Mouse (Mus musculus) stomach, embryonic 14.5 days (tissue): Measurements from ENCODE around the gene Mecom. TPM values are rescaled to one million over a fixed set of nuclear protein-coding genes. Genes with fewer than 3 reads are reported as not detected.
"Not testable (repeated sequence)": the region's sequence is repeated elsewhere in the genome, so short reads cannot be mapped to it uniquely, and the experiment has no call there.

Experiments used
- ATAC-seq: fragments of 200-750 bp; cut with Nextera tagmentation; 2 replicates; pipeline ENCODE4 v1.8.0; 2017; ENCODE audit warnings: low read depth, moderate TSS enrichment; ENCODE audit not compliant: insufficient number of reproducible peaks, insufficient read depth, low FRiP score
- H3K27ac ChIP-seq: fragments of 300-500 bp; sonication (generic); 2 replicates; pipeline ENCODE4 v1.5.1; 2014; ENCODE audit warnings: mild to moderate bottlenecking, low read length, moderate library complexity, mixed read lengths
- H3K27me3 ChIP-seq: fragments of 300-500 bp; sonication (generic); 2 replicates; pipeline ENCODE4 v1.6.1; 2014; ENCODE audit warnings: low read length, control low read depth, mixed read lengths; ENCODE audit not compliant: control insufficient read depth, insufficient read depth
- H3K36me3 ChIP-seq: fragments of 300-500 bp; sonication (generic); 2 replicates; pipeline ENCODE4 v1.6.1; 2014; ENCODE audit warnings: mild to moderate bottlenecking, control low read depth, low read length, moderate library complexity, mixed read lengths; ENCODE audit not compliant: control insufficient read depth, insufficient read depth
- H3K4me1 ChIP-seq: fragments of 300-500 bp; sonication (generic); 2 replicates; pipeline ENCODE4 v1.6.1; 2014; ENCODE audit warnings: low read length, control low read depth, mixed read lengths; ENCODE audit not compliant: control insufficient read depth, insufficient read depth
- H3K4me2 ChIP-seq: fragments of 300-500 bp; sonication (generic); replicated peaks from 2 replicates; pipeline ENCODE4 v1.6.1; 2014; ENCODE audit warnings: low read depth, low read length, control low read depth
- H3K4me3 ChIP-seq: fragments of 300-500 bp; sonication (generic); 2 replicates; pipeline ENCODE4 v1.5.1; 2014; ENCODE audit warnings: low read depth, low read length, control low read depth
- H3K9ac ChIP-seq: fragments of 300-500 bp; sonication (generic); replicated peaks from 2 replicates; pipeline ENCODE4 v1.6.1; 2014; ENCODE audit warnings: low read depth, mild to moderate bottlenecking, control low read depth, low read length, moderate library complexity, mixed read lengths
- H3K9me3 ChIP-seq: fragments of 300-500 bp; sonication (generic); 2 replicates; pipeline ENCODE4 v1.6.1; 2016; ENCODE audit warnings: low read depth, low read length, control low read depth; ENCODE audit not compliant: control insufficient read depth
- WGBS: fragments of 180-500 bp; shearing (Covaris S2); extraction: QIAGEN DNeasy Blood & Tissue Kit; methylation state at CpG from one replicate; pipeline ENCODE4 v1.1.7; 2014; 5-methylcytosine and 5-hydroxymethylcytosine counted together
- polyA plus RNA-seq: library from polyadenylated mRNA; unstranded; fragments of >200 nt; fragmentation: Nextera tagmentation; extraction: Ambion mirVana; gene quantifications from 2 replicates; pipeline ENCODE4 v1.2.1, GENCODE M21; 2014

Gene Mecom
- polyA plus RNA-seq, 1 experiment from 2014 or later = 101 TPM

DNA sequence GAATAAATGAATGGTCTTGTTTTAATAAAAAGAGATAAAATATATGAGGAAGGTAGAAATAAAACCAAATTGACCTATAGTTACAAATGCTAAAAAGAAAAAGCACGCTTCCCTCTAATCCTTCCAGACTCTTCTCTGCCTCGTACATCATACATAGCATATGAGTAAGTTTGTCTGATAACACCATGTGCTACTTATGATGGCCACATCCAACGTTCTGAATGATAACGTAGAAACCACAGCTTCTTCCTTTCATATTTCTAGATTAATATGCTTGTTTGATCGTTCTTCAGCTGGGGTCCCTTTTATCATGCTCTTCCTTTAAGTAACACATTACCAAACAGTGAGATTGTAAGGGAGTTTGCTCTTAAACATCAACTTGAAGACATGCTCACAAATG, 310.3 kb downstream of the Mecom start:
- Histone ChIP-seq H3K4me1 (no peaks in the 10 kb centered on the region), H3K36me3 (no peaks in the 10 kb centered on the region), H3K4me2 (no peak overlapping the region), H3K4me3 (no peak overlapping the region), H3K9me3 (no peaks in the 10 kb centered on the region), H3K27ac (no peak overlapping the region), H3K27me3 (no peaks in the 10 kb centered on the region), H3K9ac (no peak overlapping the region)
- no peak for ATAC-seq
- 88% methylated on average over 5 of the region's 5 CpGs for WGBS

DNA sequence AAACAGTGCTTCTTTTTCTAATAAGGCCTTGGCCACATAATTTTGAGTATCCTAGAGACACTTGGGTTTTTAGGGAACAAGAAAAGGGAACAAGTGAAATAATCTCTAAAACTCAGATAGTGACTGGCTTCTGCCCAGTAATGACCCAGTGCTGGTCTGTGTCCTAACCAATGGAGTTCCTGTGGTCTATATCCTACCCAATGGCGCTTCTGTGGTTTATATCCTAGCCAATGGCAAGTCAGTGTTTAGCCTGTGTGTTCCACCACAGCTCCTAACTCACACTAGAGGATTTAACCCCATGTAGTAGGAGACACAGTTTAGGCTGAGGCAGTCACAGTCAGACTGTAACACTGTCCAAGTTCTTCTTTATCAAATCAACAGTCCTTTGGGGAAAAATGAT, 313.8 kb downstream of the Mecom start:
- Histone ChIP-seq H3K36me3 (no peaks in the 10 kb centered on the region), H3K27me3 (no peaks in the 10 kb centered on the region), H3K4me2 (no peak overlapping the region), H3K4me3 (no peak overlapping the region), H3K9me3 (no peaks in the 10 kb centered on the region), H3K4me1 (no peaks in the 10 kb centered on the region), H3K27ac (no peak overlapping the region), H3K9ac (no peak overlapping the region)
- WGBS = 77% methylated on average over 1 of the region's 1 CpGs
- ATAC-seq = no peak

DNA sequence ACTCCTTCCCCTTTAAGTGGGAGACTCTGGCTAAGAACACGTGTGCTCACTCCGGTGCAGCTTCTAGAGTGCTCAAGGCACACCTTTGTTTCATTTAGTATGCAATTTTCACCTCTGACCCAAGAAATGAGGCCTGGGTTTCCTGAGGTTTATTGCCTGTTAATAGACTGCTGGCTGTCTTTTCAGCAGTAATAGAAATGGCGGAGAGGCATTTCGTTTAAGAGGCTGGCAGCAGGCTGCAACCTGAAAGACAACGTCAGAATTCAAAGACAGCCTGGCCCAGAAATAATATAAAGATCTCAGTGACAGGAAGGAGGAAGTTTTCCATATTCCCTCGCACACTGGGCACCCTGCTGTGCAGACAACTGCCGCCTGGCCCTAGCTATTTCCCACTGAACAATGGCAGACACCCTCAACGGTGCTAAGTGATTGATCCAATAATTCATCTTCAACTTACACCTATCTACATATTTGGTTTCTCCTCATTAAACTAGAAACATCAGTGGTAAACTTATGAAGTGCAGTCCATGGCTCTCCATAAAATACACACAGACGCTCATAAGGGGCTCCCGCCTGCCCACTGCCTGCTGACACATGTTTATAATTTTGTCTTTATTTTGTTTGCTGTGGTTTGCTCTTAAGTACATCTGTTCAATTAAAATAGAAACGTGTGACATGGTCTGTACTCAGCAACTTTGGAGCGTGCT, 319.7 kb downstream of the Mecom start:
- no peak overlapping the region for H3K9ac ChIP-seq
- no peaks in the 10 kb centered on the region for H3K27me3 ChIP-seq
- H3K9me3 ChIP-seq = no peaks in the 10 kb centered on the region
- ATAC-seq = no peak
- H3K4me3 ChIP-seq = no peak overlapping the region
- no peak overlapping the region for H3K4me2 ChIP-seq
- H3K36me3 ChIP-seq = no peaks in the 10 kb centered on the region
- no peak overlapping the region for H3K27ac ChIP-seq
- peaks cover 6% of the 10 kb centered on the region; the same call in 1 of the 2 replicates for H3K4me1 ChIP-seq
- 52% methylated on average over 12 of the region's 12 CpGs for WGBS

DNA sequence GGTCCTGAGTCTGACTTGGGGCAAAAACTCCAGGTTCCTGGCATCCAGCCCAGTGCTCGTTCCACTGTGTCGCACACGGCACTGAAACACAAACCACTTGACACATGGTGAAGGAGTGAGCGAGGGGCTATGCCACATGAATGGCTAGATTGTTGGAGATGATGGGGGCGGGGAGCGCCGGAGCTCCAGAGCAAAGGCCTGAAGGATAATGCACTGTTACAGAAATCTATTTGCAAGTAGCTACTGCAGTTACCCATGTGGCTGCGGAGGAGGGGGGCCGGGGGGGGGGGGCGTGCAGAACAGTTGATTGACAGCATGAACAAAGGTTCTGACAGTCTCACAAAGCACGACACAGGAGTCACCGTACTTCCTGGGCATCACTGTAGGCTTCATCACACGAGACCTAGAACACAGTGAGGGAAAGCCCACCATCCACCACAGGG, 320.9 kb downstream of the Mecom start:
- H3K27ac ChIP-seq = no peak overlapping the region
- no peak for ATAC-seq
- H3K36me3 ChIP-seq = no peaks in the 10 kb centered on the region
- 52% methylated on average over 13 of the region's 13 CpGs for WGBS
- no peaks in the 10 kb centered on the region for H3K9me3 ChIP-seq
- no peak overlapping the region for H3K9ac ChIP-seq
- H3K27me3 ChIP-seq = no peaks in the 10 kb centered on the region
- peaks cover 6% of the 10 kb centered on the region; the same call in 1 of the 2 replicates for H3K4me1 ChIP-seq
- H3K4me2 ChIP-seq = no peak overlapping the region
- no peak overlapping the region for H3K4me3 ChIP-seq

DNA sequence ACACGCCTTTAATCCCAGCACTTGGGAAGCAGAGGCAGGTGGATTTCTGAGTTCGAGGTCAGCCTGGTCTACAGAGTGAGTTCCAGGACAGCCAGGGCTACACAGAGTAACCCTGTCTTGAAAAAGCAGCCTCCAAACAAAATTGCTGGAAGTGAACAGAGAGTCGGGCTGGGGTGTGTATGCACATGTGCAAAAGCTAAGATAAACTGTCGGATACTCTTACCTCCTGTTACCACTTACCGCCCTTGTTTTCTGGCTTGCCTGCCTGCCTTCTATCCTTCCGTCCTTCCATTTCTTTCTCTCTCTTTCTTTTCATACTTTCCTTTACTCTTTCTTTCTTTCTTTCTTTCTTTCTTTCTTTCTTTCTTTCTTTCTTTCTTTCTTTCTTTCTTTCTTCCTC, 322.6 kb downstream of the Mecom start:
- not testable (repeated sequence) for H3K27ac ChIP-seq, H3K9ac ChIP-seq, ATAC-seq, H3K36me3 ChIP-seq, H3K9me3 ChIP-seq, H3K27me3 ChIP-seq, H3K4me1 ChIP-seq, H3K4me2 ChIP-seq, H3K4me3 ChIP-seq
- WGBS = 75% methylated on average over 6 of the region's 6 CpGs

DNA sequence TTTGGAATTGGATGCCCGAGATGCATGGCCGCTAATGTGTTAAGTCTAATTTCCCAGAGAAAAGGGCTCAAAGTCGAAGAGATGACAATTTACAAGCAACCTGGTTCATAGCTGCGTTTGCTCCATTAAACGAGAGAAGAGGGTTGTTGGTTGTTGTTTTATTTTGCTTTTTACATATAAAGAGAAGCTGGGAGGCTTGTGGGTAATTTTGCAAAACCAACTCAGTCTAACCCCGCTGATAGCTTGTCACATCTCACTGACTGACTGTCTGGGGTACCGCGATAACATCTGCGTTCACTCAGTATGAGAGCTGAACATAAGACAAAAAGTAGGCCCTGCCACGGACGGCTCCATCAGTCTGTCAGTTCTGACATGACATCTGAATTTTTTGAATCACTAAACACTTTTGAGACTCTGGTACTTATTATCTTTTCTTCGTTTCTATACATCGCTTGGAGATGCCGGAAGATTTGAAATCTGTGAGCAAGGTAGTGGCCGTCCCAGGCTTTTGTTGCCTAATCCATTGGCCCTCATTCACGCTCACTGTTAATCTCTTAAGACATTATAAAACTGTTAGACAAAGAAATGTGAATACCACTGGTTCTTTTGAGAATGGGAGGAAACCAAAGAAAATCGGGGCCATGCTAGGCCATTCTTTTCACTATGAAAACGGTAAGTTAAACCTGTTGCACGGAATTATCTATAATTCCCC, 327.0 kb downstream of the Mecom start:
- Histone ChIP-seq H3K27ac (no peak overlapping the region), H3K4me1 (peaks cover 8% of the 10 kb centered on the region; the same call in 1 of the 2 replicates), H3K4me2 (no peak overlapping the region), H3K4me3 (no peak overlapping the region), H3K36me3 (no peaks in the 10 kb centered on the region), H3K27me3 (no peaks in the 10 kb centered on the region), H3K9me3 (no peaks in the 10 kb centered on the region), H3K9ac (no peak overlapping the region)
- 69% methylated on average over 19 of the region's 19 CpGs for WGBS
- ATAC-seq = no peak

DNA sequence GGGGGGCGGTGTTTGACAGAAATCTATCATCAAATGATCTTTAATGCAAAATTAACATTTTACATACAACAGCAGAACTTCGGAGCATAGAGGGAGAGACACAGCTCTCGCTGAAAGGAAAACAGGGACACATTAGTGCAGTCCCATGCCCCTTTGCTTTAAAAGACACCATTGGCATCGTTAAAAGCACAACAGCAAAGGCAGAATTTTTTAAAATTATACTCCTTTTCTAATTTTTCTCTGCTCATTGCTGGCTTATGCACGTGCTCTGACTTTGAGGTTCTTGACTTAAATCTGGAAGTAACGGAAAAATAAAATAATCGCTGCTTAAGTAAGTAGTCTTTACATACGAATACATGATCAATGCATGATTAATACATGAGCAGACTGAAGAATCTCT, 327.9 kb downstream of the Mecom start:
- Histone ChIP-seq H3K36me3 (no peaks in the 10 kb centered on the region), H3K4me3 (peak overlapping the region; percentile 14; the same call in 1 of the 2 replicates)
- WGBS = 47% methylated on average over 8 of the region's 8 CpGs

DNA sequence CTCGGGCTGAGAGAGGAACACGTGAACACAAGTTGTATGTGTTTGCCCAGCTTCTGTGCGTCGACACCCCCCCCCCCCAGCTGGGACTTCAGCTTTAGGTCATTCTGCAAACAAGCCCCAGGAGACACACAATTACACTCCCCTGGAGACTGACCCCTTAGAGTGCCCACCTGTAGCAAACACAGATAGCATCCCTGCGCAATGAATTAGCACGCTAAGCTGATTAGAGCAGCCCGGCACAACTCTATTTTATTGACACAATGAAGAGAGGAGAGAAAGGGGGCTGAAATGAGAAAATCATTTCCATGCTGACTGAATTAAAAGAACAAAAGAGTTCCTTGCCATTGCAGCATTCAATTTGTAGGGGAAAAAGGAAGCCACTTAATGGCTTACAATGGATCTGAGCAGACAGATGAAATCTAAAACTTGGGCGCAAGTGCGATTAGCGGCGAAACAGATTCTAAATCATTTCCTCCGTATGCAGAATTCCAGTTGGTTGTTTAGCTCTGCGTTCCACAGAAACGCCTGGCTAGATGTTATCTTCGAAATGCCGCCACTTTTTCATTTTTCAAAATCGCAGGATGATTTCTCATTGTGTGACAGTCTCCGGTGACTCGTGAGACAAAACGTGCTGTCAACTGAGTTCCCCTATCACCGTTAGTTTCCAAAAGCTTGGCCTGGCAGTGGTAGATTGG, 328.5 kb downstream of the Mecom start:
- peak overlapping the region; percentile 49 for H3K4me2 ChIP-seq
- H3K4me3 ChIP-seq = peak overlapping the region; percentile 14; the same call in 1 of the 2 replicates
- peak overlapping the region; percentile 17; the same call in 1 of the 2 replicates for H3K27ac ChIP-seq
- no peaks in the 10 kb centered on the region for H3K27me3 ChIP-seq
- 11% methylated on average over 21 of the region's 21 CpGs for WGBS
- no peaks in the 10 kb centered on the region for H3K36me3 ChIP-seq
- ATAC-seq = peak; percentile 88
- no peak overlapping the region for H3K9ac ChIP-seq
- peaks cover 8% of the 10 kb centered on the region; the same call in 1 of the 2 replicates for H3K4me1 ChIP-seq
- no peaks in the 10 kb centered on the region for H3K9me3 ChIP-seq

More for the DNA sequence above, 327.9 kb downstream of the Mecom start:
- Histone ChIP-seq H3K4me1 (peaks cover 8% of the 10 kb centered on the region; the same call in 1 of the 2 replicates), H3K4me2 (peak overlapping the region; percentile 49), H3K9ac (no peak overlapping the region), H3K27ac (no peak overlapping the region; the same call in 1 of the 2 replicates), H3K27me3 (no peaks in the 10 kb centered on the region), H3K9me3 (no peaks in the 10 kb centered on the region)
- no peak for ATAC-seq
